Mouse (Mus musculus) gonadal fat pad, adult 2 months (tissue): ENCODE measurements around the gene Map3k1. TPM values are rescaled to one million over a fixed set of nuclear protein-coding genes. Genes with fewer than 3 reads are reported as not detected.

Experiments
- DNase-seq: peaks from one replicate; pipeline ENCODE4 v3.0.0-alpha.2; 2012; ENCODE audit warnings: low read depth
- polyA plus RNA-seq: library from polyadenylated mRNA; depleted of rRNA; stranded (reverse); fragments of >200 nt; gene quantifications from 2 replicates; pipeline ENCODE4 v1.2.3, GENCODE M21; 2012

Map3k1 gene
- polyA plus RNA-seq, 1 experiment, result 25.9 TPM

DNA sequence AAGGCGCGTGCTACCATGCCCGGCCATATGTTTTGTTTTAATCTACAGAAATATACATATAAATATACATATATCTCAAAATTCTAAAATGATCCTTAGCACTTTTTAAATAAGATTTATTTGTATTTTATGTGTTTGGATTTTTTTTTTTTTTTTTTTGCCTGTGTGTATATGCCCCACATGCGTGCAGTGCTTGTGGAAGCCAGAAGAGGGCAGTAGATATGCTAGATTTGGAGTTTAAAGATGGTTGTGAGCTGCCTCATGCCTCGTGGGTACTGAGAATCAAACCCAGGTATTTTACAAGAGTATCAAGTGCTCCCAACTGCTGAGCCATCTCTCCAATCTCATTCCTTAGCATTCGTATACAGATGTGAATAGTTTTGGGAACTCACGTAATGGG, 6.2 kb upstream of the Map3k1 start:
- no peak for DNase-seq

- DNase-seq, result no peak
Observed at GRCm38 (mm10) chr13:111812647-111813046, 3.9 kb upstream of the Map3k1 start.

DNA sequence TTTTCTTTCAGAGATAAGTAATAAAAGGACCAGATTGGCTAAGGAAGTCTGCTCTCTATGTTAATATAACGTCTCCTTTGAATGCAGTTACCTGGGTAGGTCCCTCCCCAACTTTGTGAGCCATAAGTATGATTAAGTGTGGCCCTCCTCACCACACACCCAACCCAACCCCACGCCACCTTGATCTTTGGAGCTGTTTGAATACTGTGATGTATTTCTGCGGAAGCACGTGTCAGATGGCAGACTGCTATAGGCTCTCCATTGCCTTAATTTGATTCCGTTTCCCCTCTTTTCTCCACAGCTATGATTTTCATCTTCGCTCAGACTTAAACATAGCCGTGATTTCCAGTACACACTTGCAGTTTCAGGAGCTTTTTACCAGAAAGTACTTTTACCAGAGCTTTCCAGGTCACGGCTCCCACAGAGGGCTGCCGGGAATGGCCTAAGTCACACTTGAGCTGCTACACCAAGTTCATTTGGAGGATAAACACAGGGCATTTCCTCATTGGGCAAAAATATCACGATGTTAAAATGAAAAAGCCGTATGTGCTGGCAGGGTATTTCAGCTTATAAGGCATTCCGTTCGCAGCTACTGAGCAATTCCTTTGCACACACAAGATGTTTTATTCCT, 2.3 kb upstream of the Map3k1 start:
- no peak for DNase-seq

- DNase-seq, result no peak
Observed at GRCm38 (mm10) chr13:111809466-111810228, 854 bp upstream of the Map3k1 start.

GRCm38 (mm10) chr13:111808387-111808636, 481 bp downstream of the Map3k1 start:
- DNase-seq, result no peak

GRCm38 (mm10) chr13:111807596-111808386, 1.0 kb downstream of the Map3k1 start:
- DNase-seq, result no peak

DNA sequence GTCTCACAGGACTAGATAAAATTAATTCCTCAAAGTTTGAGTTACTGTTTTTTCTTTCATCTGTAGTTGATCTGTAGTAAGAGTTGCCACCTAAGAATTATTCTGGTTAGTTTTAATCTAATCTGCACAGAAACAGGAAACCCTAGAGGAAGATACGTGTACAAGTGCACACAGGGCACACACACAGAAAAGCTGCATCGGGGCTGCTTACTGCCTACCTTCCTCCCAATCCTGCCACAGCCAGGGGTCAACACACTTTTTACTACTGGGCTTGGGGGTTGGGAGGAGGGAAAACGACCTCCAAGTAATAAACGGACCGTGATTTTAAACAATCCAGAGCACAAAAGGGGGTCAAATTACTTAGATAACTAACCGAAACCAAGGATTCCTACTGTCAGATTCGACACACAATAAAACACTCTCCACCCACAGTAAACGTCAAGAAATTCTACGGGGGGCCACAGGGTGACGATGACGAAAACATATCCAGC, 1.6 kb downstream of the Map3k1 start:
- DNase-seq, result no peak

DNA sequence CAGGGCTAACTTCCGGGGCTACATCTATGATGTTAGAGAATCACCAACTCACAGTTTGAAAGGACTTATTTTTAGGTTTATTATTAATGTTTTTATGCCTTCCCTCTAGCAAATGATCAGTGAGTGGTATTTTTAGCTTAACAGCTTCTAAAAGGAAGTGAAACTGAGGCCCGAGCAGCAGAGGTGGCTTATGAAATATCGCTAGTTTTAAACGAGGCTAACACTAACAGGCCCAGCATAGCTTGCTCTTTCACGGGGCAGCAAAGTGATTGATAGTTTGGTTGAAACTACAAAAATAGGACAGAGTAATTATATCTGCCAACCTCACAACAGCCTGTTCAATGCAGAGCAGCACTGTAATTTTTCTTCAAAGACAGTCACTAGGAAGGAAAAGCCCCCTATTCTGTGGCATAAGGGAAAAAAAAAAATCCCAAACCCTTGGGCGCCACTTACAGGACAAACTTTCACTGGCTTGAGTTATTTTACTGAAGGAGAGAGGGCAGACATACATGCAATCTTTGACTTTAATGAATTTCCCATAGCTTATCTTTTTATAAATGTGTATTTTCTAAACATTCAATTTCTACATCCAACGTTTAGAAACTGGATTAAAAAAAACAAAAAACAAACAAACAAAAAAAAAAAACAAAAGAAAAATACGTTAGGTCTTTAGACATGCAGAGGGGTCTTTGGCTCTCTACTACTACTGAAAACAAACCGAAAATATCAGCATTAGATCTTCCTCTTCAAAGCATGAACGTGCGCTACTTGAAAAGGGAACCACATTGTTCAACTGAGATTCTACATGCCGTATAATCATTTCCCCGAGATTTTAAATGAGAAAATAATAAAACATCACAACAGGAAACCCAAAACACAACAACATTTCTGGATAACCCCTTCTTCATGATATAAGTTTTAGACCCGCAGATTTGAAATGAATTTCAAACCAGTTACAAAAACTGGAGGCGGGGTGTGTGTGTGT, 2.8 kb downstream of the Map3k1 start:
- no peak for DNase-seq

- DNase-seq, result no peak
Observed at GRCm38 (mm10) chr13:111804951-111805673, 3.7 kb downstream of the Map3k1 start.

GRCm38 (mm10) chr13:111804189-111804588, 4.6 kb downstream of the Map3k1 start:
- DNase-seq, result no peak

- DNase-seq, result no peak
Observed at GRCm38 (mm10) chr13:111803506-111803905, 5.3 kb downstream of the Map3k1 start.

GRCm38 (mm10) chr13:111802900-111803299, 5.9 kb downstream of the Map3k1 start:
- DNase-seq, result no peak

GRCm38 (mm10) chr13:111802271-111802665, 6.5 kb downstream of the Map3k1 start:
- DNase-seq, result no peak

- no peak for DNase-seq
Observed at GRCm38 (mm10) chr13:111801662-111802270, 7.0 kb downstream of the Map3k1 start.

GRCm38 (mm10) chr13:111800866-111801265, 7.9 kb downstream of the Map3k1 start:
- no peak for DNase-seq

DNA sequence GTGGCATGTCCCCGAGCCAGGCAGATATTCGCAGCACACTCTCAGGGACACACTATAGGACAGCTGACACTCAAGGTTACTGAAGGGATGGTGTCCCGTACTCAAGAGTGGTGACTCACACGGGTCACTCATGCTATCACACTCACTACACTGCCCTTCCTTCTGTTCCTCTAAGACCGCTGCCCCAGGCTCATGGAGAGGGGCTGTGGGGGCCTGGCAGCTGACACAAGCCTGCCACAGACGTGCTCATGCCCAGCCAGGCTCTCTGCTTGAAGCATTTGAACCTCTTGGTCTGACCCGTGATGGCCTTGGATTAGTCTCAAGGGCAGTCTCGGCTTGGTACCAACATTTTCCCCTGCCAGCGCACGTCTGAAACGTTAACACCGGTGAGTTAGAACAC, 10.7 kb downstream of the Map3k1 start:
- DNase-seq, result no peak

DNA sequence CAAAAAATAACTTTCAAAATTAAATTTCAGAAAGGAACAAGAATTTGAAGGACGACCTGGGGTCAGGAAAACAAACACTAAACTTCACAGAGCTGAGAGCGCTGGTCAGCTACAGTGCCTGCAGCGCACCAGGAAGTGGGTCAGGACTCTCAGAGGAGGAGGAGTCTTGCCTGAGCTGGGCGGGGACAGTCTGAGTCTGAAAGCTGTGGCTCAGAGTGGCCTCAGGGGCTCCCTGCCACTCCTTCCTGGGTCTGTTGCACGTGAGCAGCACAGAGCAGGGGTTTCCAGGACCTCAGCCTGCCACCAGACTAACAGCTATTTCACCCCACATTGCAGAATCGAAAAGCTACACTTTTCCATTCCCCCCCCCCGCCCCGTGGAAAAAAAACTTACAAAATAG, 11.8 kb downstream of the Map3k1 start:
- DNase-seq, result no peak

GRCm38 (mm10) chr13:111796191-111796920, 12.4 kb downstream of the Map3k1 start:
- no peak for DNase-seq

DNA sequence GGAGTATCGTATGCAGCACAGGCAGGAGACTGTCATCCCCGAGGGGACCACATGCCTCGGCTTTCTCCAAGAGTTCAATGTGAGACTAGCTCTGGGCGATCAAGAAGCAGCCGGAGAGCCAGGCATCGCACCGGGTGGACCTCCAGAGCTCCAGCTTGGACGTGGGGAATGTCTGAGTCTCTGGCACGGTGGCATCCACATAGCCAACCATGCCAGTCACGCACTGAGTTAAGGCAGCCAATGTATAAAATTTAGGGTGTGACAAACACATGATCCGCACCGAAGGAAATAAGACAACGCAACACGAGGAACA, 15.9 kb downstream of the Map3k1 start:
- DNase-seq, result no peak
